Mouse (Mus musculus) heart, postnatal 0 days (tissue): ENCODE data around the gene Dnm3.

Experiments
- CTCF ChIP-seq: IDR thresholded peaks from 2 replicates; pipeline ENCODE4 v1.5.1; 2016; ENCODE audit warnings: antibody characterized with exemption, control low read depth, low read depth
- EP300 ChIP-seq: IDR thresholded peaks from 2 replicates; pipeline ENCODE4 v1.6.1; 2016; ENCODE audit warnings: antibody characterized with exemption, low read depth

- TF ChIP-seq EP300 (no peak), CTCF (no peak)
Measured at GRCm38 (mm10) chr1:162312152-162312551, 165.7 kb downstream of the Dnm3 start.
